Mouse (Mus musculus) brain, embryonic 18.5 days (tissue): ENCODE measurements around the gene Dusp27.

Experiments used
- DNase-seq: peaks from one replicate; pipeline ENCODE4 v3.0.0-alpha.2; 2012; ENCODE audit warnings: low read depth, low spot score

Gene Dusp27

GRCm38 (mm10) chr1:166102920-166103608 lies 24.7 kb downstream of the Dusp27 start:
- no peak for DNase-seq

GRCm38 (mm10) chr1:166098120-166098519 lies 29.6 kb downstream of the Dusp27 start:
- DNase-seq, result no peak

- DNase-seq, result no peak
These were observed 33.3 kb downstream of the Dusp27 start for GRCm38 (mm10) chr1:166094462-166094861.

GRCm38 (mm10) chr1:166090306-166090705 lies 37.4 kb downstream of the Dusp27 start:
- no peak for DNase-seq

- no peak for DNase-seq
These were observed 38.0 kb downstream of the Dusp27 start for GRCm38 (mm10) chr1:166089739-166090138.

GRCm38 (mm10) chr1:166089337-166089736 lies 38.4 kb downstream of the Dusp27 start:
- no peak for DNase-seq

- DNase-seq, result no peak
These were observed 39.1 kb downstream of the Dusp27 start for GRCm38 (mm10) chr1:166088446-166089170.

- no peak for DNase-seq
These were observed 50.5 kb downstream of the Dusp27 start for GRCm38 (mm10) chr1:166077052-166077735.

GRCm38 (mm10) chr1:166067856-166068440 lies 59.8 kb downstream of the Dusp27 start:
- DNase-seq, result no peak

- DNase-seq, result no peak
These were observed 63.9 kb downstream of the Dusp27 start for GRCm38 (mm10) chr1:166063870-166064269.

- no peak for DNase-seq
These were observed 66.2 kb downstream of the Dusp27 start for GRCm38 (mm10) chr1:166061532-166061931.

- no peak for DNase-seq
These were observed 67.3 kb downstream of the Dusp27 start for GRCm38 (mm10) chr1:166060406-166060805.

- DNase-seq, result no peak
These were observed 71.5 kb downstream of the Dusp27 start for GRCm38 (mm10) chr1:166056098-166056756.

GRCm38 (mm10) chr1:166053285-166053955 lies 74.3 kb downstream of the Dusp27 start:
- DNase-seq, result no peak

GRCm38 (mm10) chr1:166049046-166049827 lies 78.5 kb downstream of the Dusp27 start:
- no peak for DNase-seq

GRCm38 (mm10) chr1:166048230-166048911 lies 79.4 kb downstream of the Dusp27 start:
- DNase-seq, result no peak
